Mouse (Mus musculus) MEL (cell line): Measurements from ENCODE around the gene Herpud1. TPM values are rescaled to one million over a fixed set of nuclear protein-coding genes. Genes with fewer than 3 reads are reported as not detected.

Source experiments
- DNase-seq: peaks from one replicate; pipeline ENCODE4 v3.0.0; 2011; ENCODE audit warnings: low read depth, low spot score
- H3K27ac ChIP-seq: 2 replicates; pipeline ENCODE4 v1.5.1; 2012; ENCODE audit warnings: low read depth, mild to moderate bottlenecking, control low read depth, low read length, moderate library complexity; ENCODE audit not compliant: control insufficient read depth
- H3K27me3 ChIP-seq, 2 experiments: fragments of 150-350 bp in 1 of 2; sonication (generic) in 1 of 2; 2 replicates each; pipeline ENCODE4 v1.6.1; 2012; ENCODE audit warnings: low read length in 2 of 2, mild to moderate bottlenecking in 2 of 2, improper control_type of control experiment in 1 of 2, moderate library complexity in 1 of 2; ENCODE audit not compliant: insufficient read depth in 2 of 2, control insufficient read depth in 1 of 2
- H3K36me3 ChIP-seq, 2 experiments: 2 replicates each; pipeline ENCODE4 v1.6.1; 2012 to 2014; ENCODE audit warnings: low read length in 2 of 2, improper control_type of control experiment in 1 of 2, inconsistent platforms in 1 of 2, mild to moderate bottlenecking in 1 of 2; ENCODE audit not compliant: insufficient read depth in 2 of 2, control insufficient read depth in 1 of 2
- H3K4me1 ChIP-seq, 2 experiments: fragments of 150-350 bp in 1 of 2; sonication (generic) in 1 of 2; 2 replicates each; pipeline ENCODE4 v1.6.1; 2012; ENCODE audit warnings: low read length in 2 of 2, improper control_type of control experiment in 1 of 2, mild to moderate bottlenecking in 1 of 2; ENCODE audit not compliant: insufficient read depth in 2 of 2, control insufficient read depth in 1 of 2
- H3K4me3 ChIP-seq, 2 experiments: fragments of 150-350 bp in 1 of 2; sonication (generic) in 1 of 2; 2 replicates each; pipeline ENCODE4 v1.5.1; 2012; ENCODE audit warnings: low read depth in 2 of 2, low read length in 2 of 2, mild to moderate bottlenecking in 2 of 2, moderate library complexity in 2 of 2, control low read depth in 1 of 2, improper control_type of control experiment in 1 of 2; ENCODE audit not compliant: control insufficient read depth in 1 of 2, insufficient read depth in 1 of 2
- H3K79me2 ChIP-seq: 2 replicates; pipeline ENCODE4 v1.6.1; 2012; ENCODE audit warnings: mild to moderate bottlenecking, low read length, moderate library complexity; ENCODE audit not compliant: control insufficient read depth, poor library complexity, insufficient read depth
- H3K9ac ChIP-seq: 2 replicates; pipeline ENCODE4 v1.6.1; 2012; ENCODE audit warnings: low read depth, mild to moderate bottlenecking, control low read depth, low read length, moderate library complexity; ENCODE audit not compliant: control insufficient read depth, poor library complexity, severe bottlenecking
- H3K9me3 ChIP-seq: fragments of 150-350 bp; sonication (generic); replicated peaks from 2 replicates; pipeline ENCODE4 v1.6.1; 2012; ENCODE audit warnings: mild to moderate bottlenecking, low read length, improper control_type of control experiment, moderate library complexity; ENCODE audit not compliant: insufficient read depth
- BHLHE40 ChIP-seq: IDR thresholded peaks from 2 replicates; pipeline ENCODE4 v1.6.1; 2012; ENCODE audit warnings: low read depth, mild to moderate bottlenecking, inconsistent platforms, low read length, improper control_type of control experiment, borderline replicate concordance
- CTCF ChIP-seq, 3 experiments: IDR thresholded peaks in 2 of 3; conservative IDR thresholded peaks in 1 of 3; 2 replicates each; pipeline ENCODE4 v1.5.1; 2011 to 2012; ENCODE audit warnings: low read length in 3 of 3, low read depth in 2 of 3, mild to moderate bottlenecking in 2 of 3, improper control_type of control experiment in 1 of 3, inconsistent platforms in 1 of 3, mixed read lengths in 1 of 3, moderate library complexity in 1 of 3; ENCODE audit not compliant: control insufficient read depth in 1 of 3, insufficient read depth in 1 of 3, poor library complexity in 1 of 3, severe bottlenecking in 1 of 3
- ELF1 ChIP-seq: IDR thresholded peaks from 2 replicates; pipeline ENCODE4 v1.6.1; 2014; ENCODE audit warnings: low read depth, mild to moderate bottlenecking, inconsistent platforms, low read length, improper control_type of control experiment, moderate library complexity
- ETS1 ChIP-seq: IDR thresholded peaks from 2 replicates; pipeline ENCODE4 v1.6.1; 2012; ENCODE audit warnings: low read depth, mild to moderate bottlenecking, inconsistent platforms, low read length, improper control_type of control experiment, moderate library complexity
- GABPA ChIP-seq: IDR thresholded peaks from 2 replicates; pipeline ENCODE4 v1.6.1; 2012; ENCODE audit warnings: low read depth, mild to moderate bottlenecking, inconsistent platforms, low read length, improper control_type of control experiment, moderate library complexity
- GATA1 ChIP-seq: IDR thresholded peaks from 2 replicates; pipeline ENCODE4 v1.6.1; 2011; ENCODE audit warnings: low read depth, low read length, improper control_type of control experiment
- MAFK ChIP-seq: IDR thresholded peaks from 2 replicates; pipeline ENCODE4 v1.6.1; 2011; ENCODE audit warnings: low read depth, mild to moderate bottlenecking, low read length, improper control_type of control experiment, borderline replicate concordance
- MAX ChIP-seq: IDR thresholded peaks from 2 replicates; pipeline ENCODE4 v1.6.1; 2011; ENCODE audit warnings: low read length, improper control_type of control experiment
- MXI1 ChIP-seq: IDR thresholded peaks from 2 replicates; pipeline ENCODE4 v1.6.1; 2011; ENCODE audit warnings: mild to moderate bottlenecking, low read depth, low read length, improper control_type of control experiment
- MYC ChIP-seq: IDR thresholded peaks from 2 replicates; pipeline ENCODE4 v1.6.1; 2011; ENCODE audit warnings: low read depth, mild to moderate bottlenecking, low read length, improper control_type of control experiment, moderate library complexity
- NRF1 ChIP-seq: IDR thresholded peaks from 2 replicates; pipeline ENCODE4 v1.6.1; 2014; ENCODE audit warnings: low read depth, mild to moderate bottlenecking, inconsistent platforms, low read length, improper control_type of control experiment, moderate library complexity; ENCODE audit not compliant: poor library complexity, insufficient read depth, severe bottlenecking
- RAD21 ChIP-seq: IDR thresholded peaks from 2 replicates; pipeline ENCODE4 v1.6.1; 2011; ENCODE audit warnings: mild to moderate bottlenecking, low read depth, low read length, improper control_type of control experiment
- SIN3A ChIP-seq: IDR thresholded peaks from 2 replicates; pipeline ENCODE4 v1.6.1; 2012; ENCODE audit warnings: low read length, improper control_type of control experiment, inconsistent platforms
- TBP ChIP-seq: IDR thresholded peaks from 2 replicates; pipeline ENCODE4 v1.8.0; 2011; ENCODE audit warnings: low read depth, low read length, improper control_type of control experiment
- TCF12 ChIP-seq: IDR thresholded peaks from 2 replicates; pipeline ENCODE4 v1.6.1; 2014; ENCODE audit warnings: low read depth, mild to moderate bottlenecking, inconsistent platforms, low read length, improper control_type of control experiment, moderate library complexity
- USF1 ChIP-seq: IDR thresholded peaks from 2 replicates; pipeline ENCODE4 v1.6.1; 2014; ENCODE audit warnings: low read depth, mild to moderate bottlenecking, inconsistent platforms, low read length, improper control_type of control experiment, moderate library complexity
- ZMIZ1 ChIP-seq: IDR thresholded peaks from 2 replicates; pipeline ENCODE4 v1.6.1; 2012; ENCODE audit warnings: low read depth, mild to moderate bottlenecking, inconsistent platforms, low read length, improper control_type of control experiment, moderate library complexity
- polyA plus RNA-seq, 2 experiments: library from polyadenylated mRNA; stranded (reverse) in 1 of 2; unstranded in 1 of 2; fragments of >175 nt in 1 of 2; fragments of >200 nt in 1 of 2; gene quantifications; 2 replicates each; pipeline versions ENCODE4 v1.2.1 to v1.2.4; 2012; ENCODE audit warnings: low replicate concordance in 2 of 2, low read depth in 1 of 2; ENCODE audit not compliant: insufficient read length in 2 of 2, insufficient read depth in 1 of 2, missing spikeins in 1 of 2
- total RNA-seq: library from RNA; depleted of rRNA; stranded (reverse); fragments of 300-350 nt; gene quantifications from 2 replicates; pipeline ENCODE4 v1.2.3, GENCODE M21; 2012

The Herpud1 gene
- total and polyA plus RNA-seq, 3 experiments = 66.1 to 66.9 TPM; not detected in 1

DNA sequence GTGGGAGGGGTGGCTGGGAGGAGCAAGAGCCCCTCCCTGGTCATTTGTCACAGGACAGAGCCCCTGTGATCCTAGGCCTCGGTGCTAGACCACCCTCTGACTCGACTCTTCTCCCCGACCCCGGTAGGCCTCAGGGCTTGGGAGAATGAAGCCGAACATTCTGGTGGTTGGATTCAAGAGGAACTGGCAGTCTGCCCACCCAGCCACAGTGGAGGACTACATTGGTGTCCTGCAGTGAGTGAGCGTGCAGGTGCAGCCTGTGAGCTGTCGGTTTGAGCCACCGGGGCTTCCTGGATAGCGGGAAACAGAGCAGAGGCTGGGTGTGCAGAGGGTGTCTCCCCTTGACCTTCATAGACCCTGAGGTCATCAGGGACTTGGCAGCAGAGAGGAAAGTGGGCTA, 37.8 kb upstream of the Herpud1 start:
- H3K4me3 ChIP-seq = no peak overlapping the region
- no peak overlapping the region for H3K27ac ChIP-seq
- no peak for DNase-seq
- TF ChIP-seq MAFK = no peak
- TF ChIP-seq MAX = no peak
- no peak for TF ChIP-seq GATA1
- no peak for TF ChIP-seq CTCF (IDR thresholded peaks at IDR 0.05 in 2 of 3, conservative IDR thresholded peaks at IDR 0.05 in 1 of 3; ENCODE audit: control insufficient read depth in 1 of 3, insufficient read depth in 1 of 3, low read depth in 2 of 3, low read length in 3 of 3, poor library complexity in 1 of 3, severe bottlenecking in 1 of 3)
- TF ChIP-seq USF1 = no peak
- no peak for TF ChIP-seq ETS1
- TF ChIP-seq RAD21 = no peak
- TF ChIP-seq MYC = no peak
- no peak for TF ChIP-seq ZMIZ1
- TF ChIP-seq TBP = no peak
- no peak for TF ChIP-seq SIN3A
- no peak overlapping the region for H3K9ac ChIP-seq
- no peaks in the 10 kb centered on the region for H3K36me3 ChIP-seq
- H3K27me3 ChIP-seq = peaks cover 0 to 3% of the 10 kb centered on the region in 2 experiments; a peak in 1 of 4 replicates
- H3K79me2 ChIP-seq = no peaks in the 10 kb centered on the region
- H3K9me3 ChIP-seq = no peaks in the 10 kb centered on the region
- no peaks in the 10 kb centered on the region for H3K4me1 ChIP-seq

DNA sequence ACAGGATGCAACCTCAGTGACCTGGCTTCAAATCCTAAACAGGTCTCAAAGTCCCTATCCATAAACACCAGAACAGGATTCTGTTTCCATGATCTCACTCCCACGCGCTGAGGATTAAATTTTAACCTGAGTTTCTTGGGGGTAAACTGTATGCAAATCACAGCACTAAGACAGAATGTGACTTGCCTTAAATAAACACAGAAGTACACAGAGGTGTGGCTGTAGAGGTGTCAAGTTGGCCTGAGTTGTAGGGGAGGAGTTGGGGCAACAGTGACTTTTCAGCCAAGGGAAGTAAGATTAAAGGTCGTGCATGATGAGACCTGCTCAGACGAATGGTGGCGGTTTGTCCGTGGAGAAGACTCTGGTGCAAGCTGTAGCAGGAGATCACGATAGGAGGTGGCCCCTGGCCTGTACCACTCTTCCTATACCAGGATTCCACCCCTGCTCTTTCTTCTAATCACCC, 32.1 kb upstream of the Herpud1 start:
- no peak for TF ChIP-seq MYC
- no peak for TF ChIP-seq MAX
- no peak for TF ChIP-seq BHLHE40
- no peak for TF ChIP-seq GABPA
- TF ChIP-seq TCF12 = no peak
- no peak for TF ChIP-seq NRF1
- H3K79me2 ChIP-seq = no peaks in the 10 kb centered on the region
- no peaks in the 10 kb centered on the region for H3K9me3 ChIP-seq
- no peak overlapping the region for H3K4me3 ChIP-seq
- DNase-seq = no peak
- H3K27me3 ChIP-seq = peaks cover 22 to 31% of the 10 kb centered on the region in 2 experiments
- H3K4me1 ChIP-seq = no peaks in the 10 kb centered on the region
- H3K36me3 ChIP-seq = no peaks in the 10 kb centered on the region
- no peak overlapping the region for H3K27ac ChIP-seq
- H3K9ac ChIP-seq = no peak overlapping the region

DNA sequence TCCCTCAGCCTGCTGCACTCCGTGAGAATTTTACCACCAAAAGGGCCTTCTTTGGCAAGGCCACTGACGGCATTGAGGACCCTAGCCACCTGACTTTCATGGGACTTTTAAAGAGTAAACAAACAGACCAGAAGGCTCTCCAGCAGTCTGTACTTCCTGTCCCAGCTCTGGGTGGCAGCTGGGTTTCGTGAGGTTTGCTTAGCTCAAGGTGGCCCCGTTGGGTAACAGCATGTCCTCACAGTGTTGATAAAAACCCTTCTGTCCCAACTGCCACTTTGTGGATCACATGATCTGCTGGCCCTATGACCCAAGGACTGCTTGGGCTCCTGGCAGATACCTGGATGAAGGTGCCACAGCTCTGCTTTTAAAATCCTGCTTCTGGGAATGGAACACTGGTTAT, 31.7 kb upstream of the Herpud1 start:
- Histone ChIP-seq H3K4me3 (no peak overlapping the region), H3K27ac (no peak overlapping the region), H3K9me3 (no peaks in the 10 kb centered on the region), H3K4me1 (no peaks in the 10 kb centered on the region), H3K27me3 (peaks cover 26 to 31% of the 10 kb centered on the region in 2 experiments), H3K79me2 (no peaks in the 10 kb centered on the region), H3K9ac (no peak overlapping the region), H3K36me3 (no peaks in the 10 kb centered on the region)
- TF ChIP-seq NRF1 (no peak), CTCF (IDR thresholded peaks at IDR 0.05 in 2 of 3, conservative IDR thresholded peaks at IDR 0.05 in 1 of 3; ENCODE audit: control insufficient read depth in 1 of 3, insufficient read depth in 1 of 3, low read depth in 2 of 3, low read length in 3 of 3, poor library complexity in 1 of 3, severe bottlenecking in 1 of 3) (no peak), MXI1 (no peak), ELF1 (no peak)
- no peak for DNase-seq
